Mouse (Mus musculus) midbrain, embryonic 13.5 days (tissue): ENCODE measurements around the gene Csf3. TPM values are rescaled to one million over a fixed set of nuclear protein-coding genes. Genes with fewer than 3 reads are reported as not detected.

Source experiments
- ATAC-seq: fragments of 200-750 bp; cut with Nextera tagmentation; 2 replicates; pipeline ENCODE4 v1.8.0; 2017; ENCODE audit warnings: mild to moderate bottlenecking, moderate TSS enrichment, moderate library complexity
- H3K27ac ChIP-seq: fragments of 300-500 bp; sonication (generic); 2 replicates; pipeline ENCODE4 v1.5.1; 2015; ENCODE audit warnings: inconsistent platforms, mild to moderate bottlenecking, moderate library complexity
- H3K27me3 ChIP-seq: fragments of 300-500 bp; sonication (generic); 2 replicates; pipeline ENCODE4 v1.6.1; 2015; ENCODE audit warnings: mild to moderate bottlenecking, inconsistent platforms
- H3K36me3 ChIP-seq: fragments of 300-500 bp; sonication (generic); 2 replicates; pipeline ENCODE4 v1.6.1; 2015; ENCODE audit warnings: mild to moderate bottlenecking, inconsistent platforms
- H3K4me1 ChIP-seq: fragments of 300-500 bp; sonication (generic); replicated peaks from 2 replicates; pipeline ENCODE4 v1.6.1; 2015; ENCODE audit warnings: inconsistent platforms
- H3K4me2 ChIP-seq: fragments of 300-500 bp; sonication (generic); replicated peaks from 2 replicates; pipeline ENCODE4 v1.6.1; 2015; ENCODE audit warnings: moderate library complexity, mild to moderate bottlenecking, inconsistent platforms
- H3K4me3 ChIP-seq: fragments of 300-500 bp; sonication (generic); replicated peaks from 2 replicates; pipeline ENCODE4 v1.5.1; 2015; ENCODE audit warnings: mild to moderate bottlenecking, inconsistent platforms
- H3K9ac ChIP-seq: fragments of 300-500 bp; sonication (generic); replicated peaks from 2 replicates; pipeline ENCODE4 v1.6.1; 2015; ENCODE audit warnings: mild to moderate bottlenecking, inconsistent platforms
- H3K9me3 ChIP-seq: fragments of 300-500 bp; sonication (generic); 2 replicates; pipeline ENCODE4 v1.6.1; 2016; ENCODE audit warnings: mild to moderate bottlenecking, inconsistent platforms
- WGBS: fragments of 180-500 bp; shearing (Covaris S2); methylation state at CpG from one replicate; pipeline ENCODE4 v1.1.7; 2015; 5-methylcytosine and 5-hydroxymethylcytosine counted together
- polyA plus RNA-seq: library from polyadenylated mRNA; unstranded; fragments of >200 nt; fragmentation: Nextera tagmentation; extraction: Ambion mirVana; gene quantifications from 2 replicates; pipeline ENCODE4 v1.2.1, GENCODE M21; 2015

Gene Csf3
- polyA plus RNA-seq, 1 experiment from 2014 or later: not detected

DNA sequence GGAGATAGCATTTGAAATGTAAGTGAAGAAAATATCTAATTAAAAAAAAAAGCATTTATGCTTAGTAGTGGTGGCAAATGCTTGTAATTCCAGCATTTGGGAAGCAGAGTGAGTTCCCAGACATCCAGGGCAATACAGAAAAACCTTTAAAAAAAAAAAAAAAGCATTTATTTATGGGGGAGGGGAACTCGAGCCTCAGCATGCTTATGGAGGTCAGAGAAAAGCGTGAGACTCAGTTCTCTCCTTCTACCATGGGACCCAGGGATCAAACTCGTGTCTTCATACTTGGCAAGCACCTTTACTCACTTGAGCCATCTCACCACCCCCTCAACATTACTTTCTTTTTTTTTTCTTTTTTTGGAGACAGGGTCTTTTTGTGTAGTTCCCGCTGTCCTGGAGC, 19.9 kb upstream of the Csf3 start:
- peaks cover 16% of the 10 kb centered on the region for H3K4me1 ChIP-seq
- no peak for ATAC-seq
- peaks cover 12% of the 10 kb centered on the region for H3K36me3 ChIP-seq
- no peak overlapping the region for H3K9ac ChIP-seq
- no peak overlapping the region for H3K4me3 ChIP-seq
- no peak overlapping the region for H3K4me2 ChIP-seq
- H3K27ac ChIP-seq: no peak overlapping the region
- H3K27me3 ChIP-seq: no peaks in the 10 kb centered on the region
- no peaks in the 10 kb centered on the region for H3K9me3 ChIP-seq
- WGBS: 85% methylated on average over 4 of the region's 4 CpGs

DNA sequence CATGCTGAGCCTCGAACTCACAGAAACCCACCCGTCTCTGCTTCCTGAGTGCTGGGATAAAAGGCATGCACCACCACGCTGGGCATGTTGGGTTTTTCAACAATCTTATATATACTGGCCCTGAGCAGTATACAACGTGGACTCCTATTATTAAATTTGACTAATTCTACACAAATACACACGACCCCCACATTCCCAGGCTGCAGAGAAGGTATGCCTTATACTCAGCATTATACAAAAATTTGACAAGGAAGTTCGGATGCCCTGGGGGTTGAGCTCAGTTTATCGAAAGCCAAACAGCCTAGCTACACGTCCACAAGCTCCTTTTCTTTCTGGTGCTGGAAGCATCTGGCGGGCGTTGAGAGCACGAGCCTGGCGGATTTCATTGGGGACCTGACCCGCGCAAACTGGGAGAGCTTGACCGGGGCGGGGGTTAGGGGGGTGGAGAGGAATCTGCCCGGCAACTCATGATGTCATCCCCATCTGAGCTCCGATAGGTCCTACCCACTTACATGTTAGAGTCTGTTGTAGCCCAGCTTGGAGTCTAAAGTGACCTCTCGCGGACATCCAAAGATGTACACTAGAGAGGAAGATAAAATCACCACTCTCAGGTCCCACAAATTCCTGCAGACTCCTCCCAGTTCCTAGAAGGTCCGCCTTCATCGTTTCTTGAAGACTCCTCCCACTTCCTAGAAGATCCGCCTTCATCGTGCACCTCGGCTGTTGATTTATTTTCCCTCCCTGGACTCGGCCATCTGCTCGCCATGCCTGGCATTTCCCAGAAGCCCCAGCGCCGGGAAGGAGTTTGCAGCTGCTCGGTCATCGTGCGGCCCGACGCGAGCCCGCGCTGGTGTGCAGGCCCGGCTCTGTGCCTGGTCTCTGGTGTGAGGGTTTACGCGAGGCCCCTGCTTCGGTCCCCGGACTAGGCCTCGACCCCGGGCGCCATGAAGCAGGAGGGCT, 19.0 kb upstream of the Csf3 start, which contains the start of gene Psmd3:
Gene Psmd3, plus strand, starts transcription at position 769 of the 960 bp plus-strand sequence.
- H3K36me3 ChIP-seq: peaks cover 21% of the 10 kb centered on the region
- peak; percentile 97 for ATAC-seq
- H3K27ac ChIP-seq: peak within 1 kb of the TSS; percentile 71
- H3K9me3 ChIP-seq: no peaks in the 10 kb centered on the region
- H3K4me2 ChIP-seq: peak within 1 kb of the TSS; percentile 79
- H3K27me3 ChIP-seq: no peaks in the 10 kb centered on the region
- H3K9ac ChIP-seq: peak within 1 kb of the TSS; percentile 99
- WGBS: 5% methylated on average over 45 of the region's 45 CpGs
- peak within 1 kb of the TSS; percentile 94 for H3K4me3 ChIP-seq
- H3K4me1 ChIP-seq: peaks cover 16% of the 10 kb centered on the region

DNA sequence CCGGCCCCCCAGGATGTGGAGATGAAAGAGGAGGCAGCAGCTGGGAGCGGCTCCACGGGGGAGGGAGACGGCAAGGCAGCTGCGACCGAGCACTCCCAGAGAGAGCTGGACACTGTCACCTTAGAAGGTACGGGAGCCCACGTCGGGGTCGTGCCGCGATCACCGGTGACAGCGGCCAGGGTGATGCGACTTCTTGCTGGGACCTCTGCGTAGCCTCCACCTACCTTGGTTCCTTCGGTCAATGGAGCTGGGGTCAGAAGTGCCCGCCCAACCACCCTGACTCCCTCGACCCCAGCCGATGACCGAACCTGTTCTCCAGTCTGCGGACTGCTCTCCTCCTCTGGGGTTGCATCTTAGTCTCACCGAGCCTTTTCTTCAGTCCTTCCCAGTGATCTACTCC, 18.3 kb upstream of the Csf3 start:
- peak overlapping the region; percentile 94 for H3K4me3 ChIP-seq
- peaks cover 16% of the 10 kb centered on the region for H3K4me1 ChIP-seq
- peak overlapping the region; percentile 79 for H3K4me2 ChIP-seq
- H3K9me3 ChIP-seq: no peaks in the 10 kb centered on the region
- H3K27me3 ChIP-seq: no peaks in the 10 kb centered on the region
- H3K36me3 ChIP-seq: peaks cover 29% of the 10 kb centered on the region
- peak overlapping the region; percentile 66 for H3K27ac ChIP-seq
- peak overlapping the region; percentile 99 for H3K9ac ChIP-seq
- ATAC-seq: peak; percentile 34; the same call in 1 of the 2 replicates
- under 1% methylated on average over 23 of the region's 23 CpGs for WGBS

DNA sequence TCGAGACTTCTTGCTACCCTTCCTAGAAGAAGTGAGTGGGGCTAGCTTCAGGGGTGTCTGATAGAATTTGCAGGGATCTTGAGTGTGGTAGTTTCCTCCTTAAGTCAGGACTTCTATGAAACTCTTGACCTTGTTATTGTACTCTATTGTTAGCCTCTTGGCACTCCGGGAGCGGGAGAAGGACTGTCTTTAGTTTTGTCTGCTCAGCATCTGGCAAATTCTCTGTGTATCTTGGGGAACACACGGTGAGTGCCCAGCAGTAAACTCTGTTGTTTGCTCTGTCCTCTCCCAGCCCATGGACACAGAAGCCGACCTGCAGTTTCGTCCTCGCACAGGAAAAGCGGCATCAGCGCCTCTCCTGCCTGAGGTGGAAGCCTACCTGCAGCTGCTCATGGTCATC, 15.4 kb upstream of the Csf3 start:
- Histone ChIP-seq H3K27ac (no peak overlapping the region), H3K4me1 (peaks cover 16% of the 10 kb centered on the region), H3K9ac (no peak overlapping the region), H3K4me2 (no peak overlapping the region), H3K27me3 (no peaks in the 10 kb centered on the region), H3K9me3 (no peaks in the 10 kb centered on the region), H3K4me3 (no peak overlapping the region), H3K36me3 (peaks cover 53% of the 10 kb centered on the region)
- WGBS: 92% methylated on average over 9 of the region's 9 CpGs
- ATAC-seq: no peak

DNA sequence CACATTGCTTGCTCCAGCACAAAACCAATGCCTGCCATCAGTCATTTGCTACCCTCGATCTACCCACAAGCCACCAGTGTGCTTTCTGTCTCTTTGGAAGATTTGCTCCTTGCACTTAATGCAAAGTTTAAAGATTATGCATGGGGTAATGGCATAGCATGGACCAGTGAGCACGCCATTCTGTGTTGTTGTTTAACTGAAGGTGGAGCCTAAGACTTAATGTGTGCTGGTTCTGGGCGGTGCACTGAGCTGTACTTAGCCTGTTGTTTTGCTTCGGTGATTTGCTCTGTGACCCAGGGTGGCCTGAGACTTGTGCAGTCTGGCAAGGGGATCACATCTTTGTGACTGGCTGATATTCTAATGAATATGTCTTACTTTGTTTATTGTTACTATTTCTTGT, 14.1 kb upstream of the Csf3 start:
- no peak overlapping the region for H3K9ac ChIP-seq
- H3K27me3 ChIP-seq: no peaks in the 10 kb centered on the region
- H3K4me1 ChIP-seq: peaks cover 16% of the 10 kb centered on the region
- ATAC-seq: no peak
- H3K36me3 ChIP-seq: peaks cover 66% of the 10 kb centered on the region
- 92% methylated on average over 4 of the region's 4 CpGs for WGBS
- H3K4me2 ChIP-seq: no peak overlapping the region
- no peak overlapping the region for H3K4me3 ChIP-seq
- H3K27ac ChIP-seq: no peak overlapping the region
- no peaks in the 10 kb centered on the region for H3K9me3 ChIP-seq

DNA sequence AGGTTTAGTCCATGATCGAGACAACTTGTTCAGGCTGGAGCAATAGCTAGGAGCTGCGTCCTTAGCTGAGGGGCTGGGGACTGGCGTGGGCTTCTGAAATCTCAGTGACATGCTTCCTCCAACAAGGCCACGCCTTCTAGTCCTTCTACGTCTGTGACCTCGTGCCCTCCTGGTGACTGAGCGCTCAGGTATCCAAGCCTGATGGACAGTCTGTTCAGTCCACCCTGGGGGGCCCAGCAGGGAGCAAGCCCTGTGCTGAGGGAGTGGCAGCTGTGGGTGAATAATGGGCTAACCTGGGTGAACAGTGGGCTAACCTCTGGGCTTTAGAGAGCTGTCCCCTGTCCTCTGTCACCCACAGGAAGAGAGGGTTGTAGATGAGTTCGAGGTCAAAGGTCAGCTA, 13.1 kb upstream of the Csf3 start:
- no peak overlapping the region for H3K4me2 ChIP-seq
- H3K36me3 ChIP-seq: peaks cover 76% of the 10 kb centered on the region
- H3K9ac ChIP-seq: no peak overlapping the region
- H3K27ac ChIP-seq: no peak overlapping the region
- H3K4me3 ChIP-seq: no peak overlapping the region
- no peaks in the 10 kb centered on the region for H3K27me3 ChIP-seq
- WGBS: 92% methylated on average over 8 of the region's 8 CpGs
- H3K4me1 ChIP-seq: peaks cover 16% of the 10 kb centered on the region
- no peaks in the 10 kb centered on the region for H3K9me3 ChIP-seq
- ATAC-seq: no peak

DNA sequence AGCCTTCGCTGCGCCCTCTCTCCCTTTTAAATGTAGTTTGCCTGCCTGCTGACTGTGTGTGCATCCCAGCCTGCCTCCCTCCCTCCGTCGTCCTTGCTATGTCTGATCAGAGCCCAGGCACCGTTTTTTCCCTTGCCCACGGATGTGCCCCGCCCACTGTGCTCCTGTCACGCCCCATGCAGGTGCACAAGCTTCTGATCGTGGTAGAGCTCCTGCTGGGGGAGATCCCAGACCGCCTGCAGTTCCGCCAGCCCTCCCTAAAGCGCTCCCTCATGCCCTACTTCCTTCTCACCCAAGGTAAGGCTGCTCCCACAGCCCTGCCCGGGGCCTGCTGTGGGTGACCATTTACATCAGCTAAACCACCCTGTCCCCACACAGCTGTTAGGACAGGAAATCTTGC, 7.9 kb upstream of the Csf3 start:
- no peak overlapping the region for H3K4me2 ChIP-seq
- no peaks in the 10 kb centered on the region for H3K27me3 ChIP-seq
- H3K4me3 ChIP-seq: no peak overlapping the region
- no peak for ATAC-seq
- H3K4me1 ChIP-seq: no peaks in the 10 kb centered on the region
- H3K27ac ChIP-seq: no peak overlapping the region
- 74% methylated on average over 13 of the region's 13 CpGs for WGBS
- no peaks in the 10 kb centered on the region for H3K9me3 ChIP-seq
- H3K36me3 ChIP-seq: peaks cover 83% of the 10 kb centered on the region
- no peak overlapping the region for H3K9ac ChIP-seq

DNA sequence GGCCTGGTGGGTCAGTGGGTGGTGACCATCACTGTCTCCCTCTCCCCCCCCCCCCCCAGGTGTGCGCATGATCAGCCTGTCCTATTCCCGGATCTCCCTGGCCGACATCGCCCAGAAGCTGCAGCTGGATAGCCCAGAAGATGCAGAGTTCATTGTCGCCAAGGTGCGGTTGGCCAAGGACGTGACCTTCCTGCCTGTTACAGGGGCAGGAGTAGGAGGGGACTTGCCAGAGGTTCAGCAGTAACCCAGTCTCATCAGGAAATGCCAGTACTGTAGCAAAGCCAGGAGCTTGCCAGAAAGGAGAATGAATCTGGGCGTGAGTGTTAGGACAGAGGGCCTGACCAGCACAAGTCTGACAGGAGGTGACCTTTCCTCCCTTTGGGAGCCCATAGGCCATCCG, 7.3 kb upstream of the Csf3 start:
- H3K27ac ChIP-seq: no peak overlapping the region
- H3K36me3 ChIP-seq: peaks cover 79% of the 10 kb centered on the region
- no peak overlapping the region for H3K9ac ChIP-seq
- H3K4me2 ChIP-seq: no peak overlapping the region
- H3K4me3 ChIP-seq: no peak overlapping the region
- H3K9me3 ChIP-seq: no peaks in the 10 kb centered on the region
- H3K27me3 ChIP-seq: no peaks in the 10 kb centered on the region
- no peaks in the 10 kb centered on the region for H3K4me1 ChIP-seq
- no peak for ATAC-seq
- WGBS: 96% methylated on average over 9 of the region's 9 CpGs

DNA sequence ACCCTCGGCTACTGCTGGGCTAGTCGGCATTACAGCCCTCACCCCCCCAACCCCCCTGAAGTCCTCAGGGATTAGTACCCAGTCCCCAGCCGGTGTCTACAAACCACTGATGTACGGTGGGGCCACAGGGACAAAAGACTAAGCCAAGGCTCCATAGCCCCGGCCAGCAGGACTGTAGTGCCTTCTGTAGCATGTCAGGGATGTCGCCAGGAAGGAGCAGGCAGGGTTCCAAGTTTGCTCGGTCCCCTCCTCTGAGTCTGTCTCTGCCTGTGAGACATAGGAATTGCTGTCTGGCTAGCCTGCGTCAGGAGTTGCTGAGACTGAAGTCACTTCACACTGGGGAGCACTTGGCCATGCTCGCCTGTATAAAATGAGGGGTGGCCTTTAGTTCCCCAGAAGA, 6.8 kb upstream of the Csf3 start:
- 85% methylated on average over 9 of the region's 9 CpGs for WGBS
- H3K9me3 ChIP-seq: no peaks in the 10 kb centered on the region
- no peak overlapping the region for H3K4me2 ChIP-seq
- H3K27ac ChIP-seq: no peak overlapping the region
- H3K36me3 ChIP-seq: peaks cover 76% of the 10 kb centered on the region
- H3K9ac ChIP-seq: no peak overlapping the region
- H3K4me1 ChIP-seq: no peaks in the 10 kb centered on the region
- H3K4me3 ChIP-seq: no peak overlapping the region
- no peak for ATAC-seq
- H3K27me3 ChIP-seq: no peaks in the 10 kb centered on the region

DNA sequence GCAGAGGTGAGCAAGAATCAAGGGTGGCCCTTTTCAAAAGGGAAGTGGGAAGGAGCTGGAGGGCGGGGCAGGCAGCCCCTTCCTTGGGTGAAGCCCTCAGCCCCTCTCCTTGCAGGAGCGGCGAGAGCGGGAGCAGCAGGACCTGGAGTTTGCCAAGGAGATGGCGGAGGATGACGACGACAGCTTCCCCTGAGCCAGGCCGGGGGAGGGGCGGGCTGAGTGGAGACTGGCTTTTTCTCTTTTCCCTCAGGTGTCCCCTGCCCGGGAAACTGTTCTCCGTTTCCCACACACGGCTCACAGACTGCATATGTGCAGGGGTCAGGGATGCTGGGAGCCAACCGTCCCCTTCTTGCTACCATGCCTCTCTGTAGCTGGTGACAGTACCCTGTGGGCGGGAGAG, 5.7 kb upstream of the Csf3 start:
- ATAC-seq: no peak
- Histone ChIP-seq H3K36me3 (peaks cover 65% of the 10 kb centered on the region), H3K27ac (peak overlapping the region; percentile 9; the same call in 1 of the 2 replicates), H3K9ac (no peak overlapping the region), H3K9me3 (no peaks in the 10 kb centered on the region), H3K4me3 (no peak overlapping the region), H3K27me3 (no peaks in the 10 kb centered on the region), H3K4me1 (no peaks in the 10 kb centered on the region), H3K4me2 (no peak overlapping the region)
- WGBS: 76% methylated on average over 14 of the region's 14 CpGs

DNA sequence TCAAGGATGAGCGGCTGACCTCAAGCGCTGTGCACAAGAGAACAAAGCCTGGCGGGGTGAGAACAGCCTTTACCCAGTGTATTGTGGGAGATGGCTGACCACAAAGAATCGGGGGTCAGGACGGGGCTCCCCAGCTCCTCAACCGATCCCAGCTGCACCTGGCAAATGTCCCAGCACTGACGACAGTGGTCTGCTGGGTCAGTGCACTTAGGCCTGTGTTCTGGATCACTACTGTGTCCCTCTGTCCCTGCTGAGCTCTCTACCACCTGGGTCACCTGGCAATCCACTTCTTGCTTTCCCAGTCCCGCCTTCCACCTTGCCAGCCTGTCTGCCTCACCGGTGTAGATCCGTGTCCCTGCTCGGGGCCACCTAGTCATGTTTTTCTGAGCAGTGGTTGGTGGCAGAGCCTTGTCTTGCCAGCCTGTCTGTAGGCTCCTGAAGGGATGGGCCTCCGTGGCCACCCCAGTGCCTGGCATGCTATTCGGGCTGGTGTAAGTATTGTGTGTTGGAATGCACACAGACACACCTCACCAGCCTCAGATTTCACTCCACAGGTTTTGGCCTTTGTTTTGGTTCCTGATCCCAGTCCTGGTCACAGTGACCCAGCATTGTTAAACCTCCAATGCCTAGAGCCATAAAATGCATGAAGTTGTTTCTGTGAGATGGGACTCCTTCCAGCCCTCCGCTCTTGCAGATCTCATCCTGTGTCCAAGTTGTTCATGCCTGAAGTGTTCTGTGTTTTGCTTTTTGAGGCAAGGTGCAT, 4.4 kb upstream of the Csf3 start:
- no peak for ATAC-seq
- Histone ChIP-seq H3K4me1 (no peaks in the 10 kb centered on the region), H3K27me3 (no peaks in the 10 kb centered on the region), H3K9me3 (no peaks in the 10 kb centered on the region), H3K4me3 (no peak overlapping the region), H3K36me3 (peaks cover 53% of the 10 kb centered on the region), H3K9ac (no peak overlapping the region), H3K27ac (0 out of 2 replicates have a peak overlapping the region, but pooled peaks have one; percentile 5), H3K4me2 (no peak overlapping the region)
- 86% methylated on average over 14 of the region's 14 CpGs for WGBS

DNA sequence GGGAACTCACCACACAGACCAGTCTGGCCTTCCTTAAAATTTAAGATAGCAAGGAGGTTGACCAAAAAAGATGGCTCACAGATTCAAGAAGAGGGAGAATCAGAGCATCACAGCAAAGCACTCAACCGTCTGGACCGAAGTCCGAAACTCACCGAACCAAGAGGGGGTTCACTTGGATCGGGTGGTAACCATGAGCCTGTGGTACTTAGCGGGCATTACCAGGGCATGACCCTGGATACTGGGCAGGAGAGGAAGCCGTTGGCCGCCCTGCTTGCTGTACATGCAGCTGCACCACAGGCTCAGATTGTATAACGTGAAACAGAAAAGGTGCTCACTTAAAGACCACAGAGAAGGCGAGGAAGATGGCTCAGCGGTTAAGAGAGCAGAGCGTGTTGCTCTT, 3.8 kb upstream of the Csf3 start:
- 89% methylated on average over 12 of the region's 12 CpGs for WGBS
- Histone ChIP-seq H3K4me1 (no peaks in the 10 kb centered on the region), H3K36me3 (peaks cover 47% of the 10 kb centered on the region), H3K27ac (0 out of 2 replicates have a peak overlapping the region, but pooled peaks have one; percentile 5), H3K27me3 (no peaks in the 10 kb centered on the region), H3K4me2 (no peak overlapping the region), H3K4me3 (no peak overlapping the region), H3K9ac (no peak overlapping the region), H3K9me3 (no peaks in the 10 kb centered on the region)
- no peak for ATAC-seq
